Comparison of ENCODE assay signal across 14 mouse cellular contexts in genomic region chr11:115712268-115712667, GRCm38 (mm10). TPM values are rescaled to one million over a fixed set of nuclear protein-coding genes. Genes with fewer than 3 reads are reported as not detected.
DNase-seq lines count a peak whose midpoint lies in the region; ATAC-seq and TF ChIP-seq lines count a peak whose summit lies in the region.
"Had no signal": no experiment of that assay in that cellular context is flagged by ENCODE, and none has a peak within 500 bp of the region (broad histone marks: within the 10 kb centered on the region; RNA-seq: fewer than 3 reads in every experiment).

No protein-coding gene starts in this region.

- no peak overlapping the region for H3K4me2 ChIP-seq in hindbrain, embryonic 12.5 days (replicated peaks)
- H3K4me2 ChIP-seq: forebrain, embryonic 13.5 days had no signal

- no peak overlapping the region for H3K4me3 ChIP-seq in gastrocnemius, adult 2 months
- no peak overlapping the region for H3K4me3 ChIP-seq in limb, embryonic 10.5 days
- no peak overlapping the region for H3K4me3 ChIP-seq in hindbrain, embryonic 12.5 days
- H3K4me3 ChIP-seq: embryonic facial prominence, embryonic 10.5 days; forebrain, embryonic 13.5 days; hindbrain, embryonic 10.5 days had no signal

- 59% methylated on average over 2 of the region's 2 CpGs for WGBS in limb, embryonic 10.5 days
- WGBS in hindbrain, embryonic 12.5 days = 79% methylated on average over 2 of the region's 2 CpGs

- ATAC-seq in granulocyte monocyte progenitor cell, adult 5-6 weeks (replicated peaks; ENCODE audit: poor library complexity, severe bottlenecking) = peak; percentile 49
- ATAC-seq in monocyte, adult 5-6 weeks (replicated peaks; ENCODE audit: insufficient number of reproducible peaks, low FRiP score, low TSS enrichment, poor library complexity, severe bottlenecking) = peak; percentile 32; the same call in 1 of the 2 replicates
- ATAC-seq in hindbrain, embryonic 12.5 days (ENCODE audit: low FRiP score) = no peak
- ATAC-seq: forebrain, embryonic 13.5 days; lung, postnatal 0 days had no signal

- no peaks in the 10 kb centered on the region for H3K27me3 ChIP-seq in limb, embryonic 10.5 days (ENCODE audit: low read depth, poor library complexity, severe bottlenecking)
- H3K27me3 ChIP-seq in hindbrain, embryonic 12.5 days = no peaks in the 10 kb centered on the region
- H3K27me3 ChIP-seq: forebrain, embryonic 13.5 days had no signal

- TF ChIP-seq CTCF in gastrocnemius, adult 2 months (IDR thresholded peaks at IDR 0.05) = no peak

- peaks cover 17% of the 10 kb centered on the region for H3K4me1 ChIP-seq in limb, embryonic 10.5 days
- H3K4me1 ChIP-seq in hindbrain, embryonic 12.5 days = peaks cover 12% of the 10 kb centered on the region

- intact Hi-C loops in gastrocnemius, adult 2 months (cut with DNase I) = loop anchor here (5.0 to 10.0 kb wide), 2 partner anchors 80 to 227 kb away; no protein-coding TSS in a partner anchor

- 0 out of 2 replicates have a peak overlapping the region, but pooled peaks have one; percentile 13 for H3K27ac ChIP-seq in gastrocnemius, adult 2 months
- no peak overlapping the region for H3K27ac ChIP-seq in limb, embryonic 10.5 days
- no peak overlapping the region for H3K27ac ChIP-seq in hindbrain, embryonic 12.5 days
- H3K27ac ChIP-seq: embryonic facial prominence, embryonic 10.5 days; forebrain, embryonic 13.5 days; hindbrain, embryonic 10.5 days; kidney, postnatal 0 days had no signal

- H3K9me3 ChIP-seq in limb, embryonic 10.5 days (replicated peaks) = no peaks in the 10 kb centered on the region
- H3K9me3 ChIP-seq in hindbrain, embryonic 12.5 days (replicated peaks) = no peaks in the 10 kb centered on the region
- H3K9me3 ChIP-seq: embryonic facial prominence, embryonic 10.5 days; forebrain, embryonic 13.5 days; hindbrain, embryonic 10.5 days had no signal

- DNase-seq in gastrocnemius, adult 2 months = no peak
- DNase-seq in gastrocnemius, postnatal 10 days = no peak
- DNase-seq in B cell, adult 2 months = peak; percentile 47 to 60
- no peak for DNase-seq in limb, embryonic 10.5 days (ENCODE audit: low spot score)
- no peak for DNase-seq in adrenal gland, postnatal 14 days
- DNase-seq: right cerebral cortex, adult 18-20 months had no signal

- H3K9ac ChIP-seq in hindbrain, embryonic 12.5 days = no peak overlapping the region
- H3K9ac ChIP-seq: forebrain, embryonic 13.5 days had no signal

- H3K36me3 ChIP-seq in limb, embryonic 10.5 days = no peaks in the 10 kb centered on the region
- H3K36me3 ChIP-seq in hindbrain, embryonic 12.5 days = no peaks in the 10 kb centered on the region
- H3K36me3 ChIP-seq: embryonic facial prominence, embryonic 10.5 days; hindbrain, embryonic 10.5 days had no signal

RNA-seq across cellular contexts. Expression of gene Grb2, which starts 3.9 kb away (rescaled TPM):
- total RNA-seq in gastrocnemius, adult 2 months (2021) = 10 to 100 TPM; 60.3 to 74.7 TPM
- total RNA-seq in gastrocnemius, postnatal 10 days (2021) = 10 to 100 TPM; 93.7 to 95.9 TPM
- total RNA-seq in granulocyte monocyte progenitor cell, adult 5-6 weeks (2014; fragmentation: Nextera tagmentation) = 106 and 112 TPM in 2 replicates
- total RNA-seq in granulocyte monocyte progenitor cell, adult 5-6 weeks (2017) = 40.4 and 56.0 TPM in 2 replicates
- 28.1 to 56.7 TPM (median 47.2 TPM) in 3 replicates for total RNA-seq in monocyte, adult 5-6 weeks (2017)
- polyA plus RNA-seq in limb, embryonic 10.5 days (2016; fragmentation: Nextera tagmentation; extraction: Ambion mirVana) = 77.2 and 87.8 TPM in 2 replicates
- polyA plus RNA-seq in hindbrain, embryonic 12.5 days (2016; fragmentation: Nextera tagmentation; extraction: Ambion mirVana) = 151 and 164 TPM in 2 replicates
- 103 and 108 TPM in 2 replicates for total RNA-seq in adrenal gland, postnatal 14 days (2021)

RNA-seq across cellular contexts. Expression of gene Tmem94, which starts 53.0 kb away (rescaled TPM):
- total RNA-seq in gastrocnemius, adult 2 months (2021) = 10 to 100 TPM; 90.6 to 99.5 TPM
- total RNA-seq in gastrocnemius, postnatal 10 days (2021) = 10 to 100 TPM; 55.6 to 60.0 TPM
- total RNA-seq in granulocyte monocyte progenitor cell, adult 5-6 weeks (2014; fragmentation: Nextera tagmentation) = 17.6 and 33.4 TPM in 2 replicates
- 9.0 and 17.2 TPM in 2 replicates for total RNA-seq in granulocyte monocyte progenitor cell, adult 5-6 weeks (2017)
- 10.8 to 33.1 TPM (median 10.9 TPM) in 3 replicates for total RNA-seq in monocyte, adult 5-6 weeks (2017)
- polyA plus RNA-seq in limb, embryonic 10.5 days (2016; fragmentation: Nextera tagmentation; extraction: Ambion mirVana) = 30.6 and 37.7 TPM in 2 replicates
- 41.6 and 42.1 TPM in 2 replicates for polyA plus RNA-seq in hindbrain, embryonic 12.5 days (2016; fragmentation: Nextera tagmentation; extraction: Ambion mirVana)
- 64.4 and 65.1 TPM in 2 replicates for total RNA-seq in adrenal gland, postnatal 14 days (2021)

Comparison
In these comparisons a context has a peak if more than half of its experiments do, and no peak if none do; other contexts are left out.
1. DNase-seq: peak in B cell, adult 2 months (2 of 2); none in gastrocnemius, adult 2 months (single experiment), gastrocnemius, postnatal 10 days (single experiment), limb, embryonic 10.5 days (single experiment) and adrenal gland, postnatal 14 days (single experiment).